Mouse (Mus musculus) cerebellum, adult 11 months (tissue): ENCODE measurements around the gene Zfr2.

Experiments
- DNase-seq: peaks from one replicate; pipeline ENCODE4 v3.0.0; 2022

Gene Zfr2

DNA sequence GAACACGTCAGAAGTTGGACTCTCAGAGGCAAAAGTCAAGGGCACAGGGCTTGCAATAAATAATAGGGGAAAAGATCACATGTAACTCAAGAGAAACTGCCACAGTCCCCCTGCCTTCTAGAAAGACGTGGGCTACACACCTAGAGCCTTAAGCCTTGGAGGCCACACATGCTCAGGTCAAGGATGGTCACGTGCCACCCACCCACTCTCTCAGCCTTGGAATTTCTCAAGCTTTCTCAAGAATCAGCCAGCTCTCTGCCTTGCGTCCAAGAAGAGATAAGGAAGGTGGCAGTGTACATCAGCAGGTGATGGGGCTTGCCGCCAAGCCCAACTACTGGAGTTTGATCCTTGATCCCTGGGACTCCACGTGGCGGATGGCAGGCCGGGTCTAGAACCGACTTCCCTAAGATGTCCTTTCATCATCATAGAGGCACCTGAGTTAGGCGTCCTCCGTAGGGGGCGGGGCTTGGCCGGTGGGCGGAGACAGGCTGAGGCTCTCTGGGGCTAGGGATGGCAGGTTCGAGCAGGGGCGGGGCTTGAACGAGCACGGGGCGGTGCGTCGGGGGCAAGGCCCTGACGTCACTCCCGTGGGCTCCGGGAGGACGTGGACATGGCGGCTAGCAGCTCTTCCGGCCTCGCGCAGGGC, at the start of gene Zfr2:
Zfr2 (plus strand) TSS at position 576 of the 646 bp plus-strand sequence.
- peak; percentile 96 for DNase-seq

DNA sequence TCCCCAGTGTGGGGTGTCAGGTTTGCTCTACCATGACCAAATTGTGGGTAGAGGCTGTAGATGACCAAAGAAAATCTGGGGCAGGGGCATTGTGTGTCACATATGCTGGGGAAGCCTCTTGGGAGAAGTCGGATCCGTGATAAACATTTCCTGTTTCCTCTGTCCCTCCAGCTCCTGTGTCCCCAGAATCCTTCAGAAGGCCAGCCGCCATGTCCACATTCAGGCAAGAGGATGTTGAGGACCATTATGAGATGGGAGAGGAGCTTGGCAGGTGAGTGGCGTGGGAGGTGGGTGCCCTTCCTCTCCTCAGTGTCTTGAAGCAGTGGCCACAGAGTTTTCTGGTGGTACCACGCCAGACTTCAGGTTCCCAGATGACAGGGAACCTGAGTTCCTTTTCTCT, 49.1 kb upstream of the Zfr2 start, which contains the start of gene 4930442H23Rik:
4930442H23Rik (minus strand) TSS at position 45 of the 400 bp plus-strand sequence.
- DNase-seq: no peak

DNA sequence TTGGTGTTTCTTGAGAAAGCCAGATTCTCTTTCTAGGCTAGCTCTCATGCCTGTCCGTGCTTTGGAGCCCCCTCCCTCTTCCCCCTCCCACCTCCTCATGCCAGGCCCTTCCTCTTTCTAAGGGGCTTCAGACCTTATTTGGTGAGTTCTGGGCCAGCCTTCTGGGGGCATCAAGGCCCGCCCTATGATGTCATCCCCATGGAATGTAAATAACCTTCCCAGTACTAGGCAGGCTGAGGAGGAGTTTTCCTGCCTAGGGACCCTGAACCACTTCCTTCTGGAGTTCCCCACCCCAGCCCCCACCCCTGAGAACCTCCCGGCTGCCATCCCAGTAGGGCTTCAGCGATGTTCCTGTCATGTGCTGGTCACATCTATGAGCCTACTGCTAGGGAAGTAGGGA, 48.2 kb upstream of the Zfr2 start:
- DNase-seq: no peak

DNA sequence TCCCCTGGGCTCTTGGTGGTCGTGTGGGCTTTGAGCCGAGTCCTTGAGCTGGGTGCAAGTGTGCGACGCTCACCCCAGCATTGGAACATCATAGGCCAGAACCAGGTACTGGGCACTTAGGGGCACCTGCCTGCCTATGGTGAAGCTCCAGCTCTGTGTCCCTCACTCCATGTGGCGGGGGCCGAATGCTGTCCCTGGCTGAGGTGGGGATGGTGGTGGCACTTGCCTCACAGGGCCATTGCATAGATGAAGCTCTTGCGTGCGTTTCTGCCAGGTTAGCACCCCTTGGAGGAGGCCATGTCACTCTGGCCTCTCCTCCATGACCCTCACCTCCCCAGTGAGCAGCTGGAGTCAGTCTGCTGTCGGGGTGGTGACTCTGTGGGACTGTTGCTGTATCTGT, 45.8 kb upstream of the Zfr2 start:
- DNase-seq: no peak

DNA sequence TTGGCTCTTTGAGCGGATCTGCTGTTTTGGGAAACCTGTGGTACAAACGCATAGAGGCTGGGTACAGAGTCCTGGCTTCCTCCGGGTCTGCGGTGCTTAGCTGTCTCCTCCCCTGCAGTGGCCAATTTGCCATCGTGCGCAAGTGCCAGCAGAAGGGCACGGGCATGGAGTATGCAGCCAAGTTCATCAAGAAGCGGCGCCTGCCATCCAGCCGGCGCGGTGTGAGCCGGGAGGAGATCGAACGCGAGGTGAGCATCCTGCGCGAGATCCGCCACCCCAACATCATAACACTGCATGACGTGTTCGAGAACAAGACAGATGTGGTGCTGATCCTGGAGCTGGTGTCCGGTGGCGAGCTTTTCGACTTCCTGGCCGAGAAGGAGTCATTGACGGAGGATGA, 43.1 kb upstream of the Zfr2 start:
- DNase-seq: no peak

DNA sequence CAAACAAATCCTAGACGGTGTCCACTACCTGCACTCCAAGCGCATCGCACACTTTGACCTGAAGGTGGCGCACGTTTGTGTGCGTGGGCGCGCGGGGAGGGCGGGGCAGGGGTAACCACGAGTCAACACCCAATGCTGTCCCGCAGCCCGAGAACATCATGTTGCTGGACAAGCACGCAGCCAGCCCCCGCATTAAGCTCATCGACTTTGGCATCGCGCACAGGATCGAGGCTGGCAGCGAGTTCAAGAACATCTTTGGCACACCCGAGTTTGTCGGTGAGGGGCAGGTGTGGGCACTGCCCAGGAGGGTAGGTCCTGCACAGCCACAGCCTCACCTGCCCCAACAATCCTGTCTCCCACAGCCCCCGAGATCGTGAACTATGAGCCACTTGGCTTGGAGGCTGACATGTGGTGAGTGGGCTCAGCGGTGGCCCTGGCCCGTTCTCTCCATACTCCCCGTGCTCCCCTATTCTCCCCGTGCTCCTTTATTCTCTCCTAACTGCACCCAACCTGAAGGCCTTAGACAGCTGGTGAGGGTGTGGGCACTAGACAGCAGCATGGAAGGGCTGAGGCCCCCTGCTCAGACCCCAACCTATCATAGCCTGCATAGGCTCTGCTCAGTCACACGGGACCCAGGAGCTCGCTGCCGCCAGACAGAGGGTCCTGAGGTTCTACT, 42.6 kb upstream of the Zfr2 start:
- DNase-seq: no peak

DNA sequence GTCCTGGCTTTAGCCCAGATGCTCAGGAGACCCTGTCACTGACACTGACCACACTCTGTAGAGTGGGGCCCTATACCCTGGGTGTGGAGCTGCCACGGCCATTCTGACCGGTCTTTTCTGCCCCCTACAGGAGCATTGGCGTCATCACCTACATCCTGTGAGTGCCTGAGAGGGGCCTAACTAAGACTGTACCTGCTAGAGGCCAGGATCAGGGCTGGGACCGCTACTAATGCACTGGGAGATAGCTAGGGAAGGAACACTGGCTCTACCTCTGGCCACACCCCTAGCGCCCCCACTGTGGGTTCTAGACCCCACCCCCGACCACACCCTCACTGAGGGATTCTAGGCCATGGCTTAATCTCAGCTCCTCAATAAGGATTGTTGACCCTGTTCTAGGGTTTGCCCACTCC, 42.0 kb upstream of the Zfr2 start:
- no peak for DNase-seq

DNA sequence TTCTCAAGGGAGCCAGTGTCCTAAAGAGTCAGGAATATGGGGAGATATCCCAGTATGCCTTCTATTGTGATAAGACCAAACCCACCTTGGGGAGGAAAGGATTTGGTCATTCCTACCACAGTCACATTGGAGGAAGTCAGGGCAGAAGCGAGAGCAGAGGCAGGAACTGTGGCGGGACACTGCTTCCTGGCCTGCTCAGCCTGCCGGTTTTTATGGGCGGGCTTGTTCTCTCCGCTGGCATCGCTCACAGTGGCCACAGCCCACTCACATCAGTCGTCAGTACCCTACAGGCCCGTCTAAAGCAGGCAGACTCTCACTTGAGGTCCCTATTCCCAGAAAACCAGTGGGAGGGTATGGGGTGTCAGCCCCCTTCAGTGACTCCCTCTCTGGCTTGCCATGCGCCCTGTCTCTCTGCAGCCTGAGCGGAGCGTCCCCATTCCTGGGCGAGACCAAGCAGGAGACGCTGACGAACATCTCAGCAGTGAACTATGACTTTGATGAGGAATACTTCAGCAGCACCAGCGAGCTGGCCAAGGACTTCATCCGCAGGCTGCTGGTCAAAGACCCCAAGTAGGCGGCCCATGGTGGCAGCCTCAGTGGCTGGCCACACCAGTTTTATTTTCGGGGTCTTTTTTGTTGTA, 41.5 kb upstream of the Zfr2 start:
- DNase-seq: peak; percentile 38

DNA sequence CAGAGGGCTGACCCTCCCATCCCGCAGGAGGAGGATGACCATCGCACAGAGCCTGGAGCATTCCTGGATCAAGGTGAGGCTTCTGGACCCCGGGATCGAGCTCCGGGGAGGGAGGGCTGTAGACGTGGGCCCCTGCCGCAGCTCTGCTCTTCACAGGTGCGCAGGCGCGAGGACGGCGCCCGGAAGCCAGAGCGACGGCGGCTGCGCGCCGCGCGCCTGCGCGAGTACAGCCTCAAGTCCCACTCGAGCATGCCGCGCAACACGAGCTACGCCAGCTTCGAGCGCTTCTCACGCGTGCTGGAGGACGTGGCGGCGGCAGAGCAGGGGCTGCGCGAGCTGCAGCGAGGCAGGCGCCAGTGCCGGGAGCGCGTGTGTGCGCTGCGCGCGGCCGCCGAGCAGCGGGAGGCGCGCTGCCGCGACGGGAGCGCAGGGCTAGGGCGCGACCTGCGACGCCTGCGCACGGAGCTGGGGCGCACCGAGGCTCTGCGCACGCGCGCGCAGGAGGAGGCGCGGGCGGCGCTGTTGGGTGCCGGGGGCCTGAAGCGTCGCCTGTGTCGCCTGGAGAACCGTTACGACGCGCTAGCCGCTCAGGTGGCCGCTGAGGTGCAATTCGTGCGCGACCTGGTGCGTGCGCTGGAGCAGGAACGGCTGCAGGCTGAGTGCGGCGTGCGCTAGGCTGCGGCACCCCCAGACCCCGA, 40.5 kb upstream of the Zfr2 start:
- peak; percentile 88 for DNase-seq

DNA sequence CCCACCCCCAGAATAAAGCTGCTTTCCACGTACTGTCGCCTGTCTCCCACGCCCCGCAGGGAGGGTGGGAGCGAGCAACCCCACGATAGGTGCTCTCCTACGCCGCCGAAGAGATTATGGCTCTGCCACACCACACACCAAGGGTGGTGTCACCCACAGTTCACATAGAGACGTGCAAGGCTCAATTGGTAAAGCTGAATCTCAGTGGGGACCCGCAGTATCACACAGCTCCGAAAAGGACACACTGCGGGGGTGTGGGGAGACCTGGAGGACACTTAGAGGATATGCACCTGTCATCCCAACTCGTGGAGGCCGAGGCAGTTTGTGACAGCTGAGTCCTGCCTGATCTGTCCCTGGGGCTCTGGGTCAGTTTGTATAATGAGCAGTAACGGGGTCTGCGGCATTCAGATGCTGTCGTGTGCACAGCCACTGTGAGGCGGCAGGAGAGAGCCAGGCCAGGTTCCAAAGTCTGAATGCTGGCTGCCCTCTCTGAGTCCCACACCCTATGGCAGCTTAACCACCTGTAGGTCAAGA, 39.9 kb upstream of the Zfr2 start:
- no peak for DNase-seq

DNA sequence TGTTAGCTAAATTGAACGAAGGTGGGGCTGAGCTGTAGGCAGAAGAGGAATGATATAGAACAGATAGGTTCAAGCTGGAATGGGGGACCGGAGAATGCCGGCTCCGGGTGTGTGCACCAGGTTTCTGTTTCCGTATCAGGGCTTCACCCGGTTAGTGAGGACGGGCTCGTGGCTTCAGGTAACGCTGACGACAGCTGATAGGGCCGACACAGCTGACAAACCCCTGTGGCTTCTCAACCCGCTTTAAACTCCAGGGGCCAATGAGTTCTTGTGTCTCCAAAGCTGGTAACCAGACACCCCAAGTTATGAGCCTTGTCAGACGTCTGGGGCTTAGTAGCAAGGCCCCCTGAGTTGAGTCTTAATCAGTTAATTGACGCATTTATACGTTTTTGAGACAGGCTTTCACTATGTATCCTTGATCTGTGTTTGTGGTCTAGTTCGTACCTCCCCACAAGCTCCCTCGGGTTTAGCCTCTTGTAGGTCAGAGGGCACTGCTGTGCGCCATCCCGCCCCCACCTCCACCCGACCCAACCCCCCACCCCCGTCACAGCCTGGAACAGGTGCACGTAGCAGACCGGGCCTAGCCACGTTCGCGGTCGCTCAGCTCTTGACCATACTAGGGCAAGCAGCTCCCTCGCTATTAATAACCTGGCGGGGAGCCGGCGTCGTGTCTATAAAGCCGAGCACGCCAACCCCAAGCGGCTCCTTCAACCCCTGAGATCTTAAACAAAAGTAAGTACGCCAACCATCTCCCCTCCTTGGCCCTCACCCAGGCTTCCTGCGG, 38.8 kb upstream of the Zfr2 start:
- no peak for DNase-seq

DNA sequence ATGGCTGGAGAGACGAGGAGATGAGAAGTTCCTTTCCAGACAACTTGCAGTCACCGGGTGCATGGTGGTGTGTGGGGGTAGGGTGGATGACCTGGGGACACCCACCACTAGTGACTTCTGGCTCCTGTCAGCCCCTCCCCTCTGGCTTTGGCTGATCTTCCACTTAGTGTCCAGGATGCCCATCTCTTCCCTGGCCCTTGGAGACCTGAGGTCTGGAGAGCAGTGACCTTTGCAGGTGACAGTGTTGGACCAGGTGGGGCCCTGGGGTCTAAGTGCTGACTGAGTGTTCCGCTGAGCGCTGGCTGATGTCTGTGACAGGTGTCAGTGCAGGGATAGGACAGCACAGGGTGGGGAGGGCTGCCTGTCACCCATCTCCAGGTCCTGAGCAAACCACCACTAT, 37.7 kb upstream of the Zfr2 start:
- no peak for DNase-seq

DNA sequence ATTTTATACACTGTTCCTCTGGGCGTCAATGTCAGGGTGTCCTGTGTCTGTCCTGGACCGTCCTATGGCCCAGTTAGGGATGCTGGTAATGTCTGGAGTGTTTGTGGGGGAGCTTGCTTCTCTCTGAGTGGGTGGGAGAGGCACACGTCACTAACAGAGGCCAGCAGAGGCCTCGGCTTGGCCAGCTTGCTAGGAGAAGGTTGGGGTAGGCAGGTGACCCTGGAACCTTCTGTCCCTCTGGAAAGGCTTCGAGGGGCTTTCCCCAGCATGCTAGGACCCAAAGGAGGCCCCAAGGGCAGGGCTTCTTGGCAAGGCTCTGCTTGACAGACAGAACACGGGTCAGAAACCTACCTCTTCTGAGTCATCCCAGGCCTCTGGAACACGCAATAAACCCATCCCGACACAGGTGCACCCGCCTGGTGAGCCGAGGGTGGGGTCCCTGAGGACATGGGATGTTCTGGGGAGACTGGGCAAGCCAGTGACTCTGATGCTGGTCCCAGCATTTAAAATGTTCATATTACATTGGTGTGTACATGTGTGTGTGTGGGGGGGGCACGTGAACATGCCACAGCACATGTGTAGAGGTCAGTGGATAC, 36.4 kb upstream of the Zfr2 start:
- no peak for DNase-seq

DNA sequence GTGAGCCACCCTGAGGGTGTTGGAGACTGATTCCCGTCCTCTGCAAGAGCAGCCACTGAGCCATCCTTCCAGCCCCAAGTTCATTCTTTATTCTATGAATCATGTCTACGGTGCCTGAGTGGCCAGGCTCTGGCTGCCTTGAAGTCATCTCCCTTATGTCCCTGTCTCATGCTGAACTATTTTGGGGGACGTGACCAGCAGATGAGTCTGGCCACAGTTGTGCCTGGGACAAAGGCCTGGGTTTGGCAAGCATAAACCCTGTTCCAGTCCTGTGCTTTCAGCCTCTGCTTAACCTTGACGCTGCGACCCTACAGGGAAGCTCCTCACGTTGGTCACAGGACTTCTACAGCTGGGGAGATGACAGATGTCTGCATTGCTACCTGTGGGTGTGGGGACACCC, 35.6 kb upstream of the Zfr2 start:
- DNase-seq: no peak

DNA sequence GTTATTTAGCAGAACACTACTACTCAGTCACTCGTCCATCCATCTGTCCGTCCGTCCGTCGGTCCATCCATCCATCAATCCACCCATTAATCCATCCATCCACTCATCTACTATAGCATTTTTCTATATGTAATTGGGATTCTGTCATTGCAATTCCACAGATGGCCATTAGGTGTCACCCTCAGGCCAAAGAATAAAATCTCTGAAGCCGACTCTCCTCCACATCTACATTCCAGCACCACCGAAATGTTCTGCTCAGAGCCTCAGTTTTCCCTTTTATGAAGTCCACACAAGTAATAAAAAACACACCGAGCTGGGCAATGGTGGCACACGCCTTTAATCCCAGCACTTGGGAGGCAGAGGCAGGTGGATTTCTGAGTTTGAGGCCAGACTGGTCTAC, 34.7 kb upstream of the Zfr2 start:
- DNase-seq: no peak

DNA sequence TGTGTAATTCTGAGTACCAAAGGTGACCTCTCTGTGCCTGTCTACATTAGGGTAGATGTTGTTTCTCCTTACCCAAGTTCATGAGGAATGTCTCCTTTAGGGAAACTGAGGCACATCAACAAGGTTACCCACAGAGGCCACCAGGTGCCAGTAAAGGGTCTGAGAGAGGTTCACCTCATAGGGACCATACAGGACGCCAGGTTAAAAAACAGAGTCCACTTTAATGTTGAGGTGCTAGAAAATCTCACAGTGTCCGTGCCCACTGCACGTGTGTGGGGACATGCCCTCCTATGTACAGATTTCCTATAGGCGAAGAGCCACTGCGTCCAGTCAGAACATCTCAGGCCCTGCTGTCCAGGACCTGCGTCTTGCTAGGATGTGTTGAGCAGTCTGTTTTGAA, 34.0 kb upstream of the Zfr2 start:
- DNase-seq: no peak

DNA sequence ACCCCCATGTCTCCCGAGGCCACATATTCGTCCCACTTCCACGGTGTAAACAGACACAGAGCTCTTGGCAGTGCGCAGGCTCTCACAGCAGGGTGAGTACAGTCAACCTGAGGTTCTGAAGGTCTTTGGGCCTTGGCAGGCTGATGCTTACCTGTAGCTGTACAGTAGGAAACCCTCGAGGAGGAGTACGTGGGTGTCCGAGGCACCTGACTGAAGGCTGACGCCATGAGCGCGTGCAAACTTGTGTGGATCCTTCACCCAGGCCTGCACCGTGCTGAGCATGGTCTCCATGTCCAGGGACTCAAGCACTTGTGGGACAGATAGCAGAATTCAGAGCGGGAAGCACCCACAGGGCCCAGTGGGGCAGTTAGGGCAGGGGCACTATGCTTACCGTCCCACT, 32.8 kb upstream of the Zfr2 start:
- no peak for DNase-seq

DNA sequence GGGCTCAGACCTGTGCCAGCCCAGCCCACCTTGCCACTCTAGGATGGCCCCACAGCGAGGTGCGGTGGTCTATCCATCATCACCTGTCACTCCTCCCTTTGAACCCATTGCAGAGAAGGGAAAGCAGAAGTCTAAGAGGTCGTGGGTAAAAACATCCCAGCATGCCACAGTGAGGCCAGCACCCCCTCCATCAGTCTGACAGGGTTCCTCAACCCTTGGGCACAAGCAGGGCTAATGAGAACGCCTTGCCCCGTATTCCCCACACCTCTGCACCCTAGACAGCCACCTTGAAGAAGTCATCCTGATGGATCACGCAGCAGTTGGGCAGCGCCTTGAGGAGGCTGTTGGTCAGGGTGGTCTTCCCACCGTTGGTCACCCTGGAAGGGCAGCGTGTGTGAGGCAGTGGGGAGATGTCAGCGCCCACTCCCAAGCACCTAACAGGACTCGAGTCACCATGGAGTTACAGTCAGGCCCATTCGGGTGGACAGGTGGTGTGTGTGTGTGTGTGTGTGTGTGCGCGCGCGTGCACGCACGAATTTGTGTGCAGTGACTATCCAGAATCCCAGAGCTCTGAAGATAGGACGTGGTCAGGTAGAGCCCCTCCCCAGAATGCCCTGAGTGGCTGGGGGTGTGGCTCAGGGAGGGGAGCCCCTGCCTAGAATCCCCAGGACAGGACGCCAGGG, 32.2 kb upstream of the Zfr2 start:
- DNase-seq: no peak

DNA sequence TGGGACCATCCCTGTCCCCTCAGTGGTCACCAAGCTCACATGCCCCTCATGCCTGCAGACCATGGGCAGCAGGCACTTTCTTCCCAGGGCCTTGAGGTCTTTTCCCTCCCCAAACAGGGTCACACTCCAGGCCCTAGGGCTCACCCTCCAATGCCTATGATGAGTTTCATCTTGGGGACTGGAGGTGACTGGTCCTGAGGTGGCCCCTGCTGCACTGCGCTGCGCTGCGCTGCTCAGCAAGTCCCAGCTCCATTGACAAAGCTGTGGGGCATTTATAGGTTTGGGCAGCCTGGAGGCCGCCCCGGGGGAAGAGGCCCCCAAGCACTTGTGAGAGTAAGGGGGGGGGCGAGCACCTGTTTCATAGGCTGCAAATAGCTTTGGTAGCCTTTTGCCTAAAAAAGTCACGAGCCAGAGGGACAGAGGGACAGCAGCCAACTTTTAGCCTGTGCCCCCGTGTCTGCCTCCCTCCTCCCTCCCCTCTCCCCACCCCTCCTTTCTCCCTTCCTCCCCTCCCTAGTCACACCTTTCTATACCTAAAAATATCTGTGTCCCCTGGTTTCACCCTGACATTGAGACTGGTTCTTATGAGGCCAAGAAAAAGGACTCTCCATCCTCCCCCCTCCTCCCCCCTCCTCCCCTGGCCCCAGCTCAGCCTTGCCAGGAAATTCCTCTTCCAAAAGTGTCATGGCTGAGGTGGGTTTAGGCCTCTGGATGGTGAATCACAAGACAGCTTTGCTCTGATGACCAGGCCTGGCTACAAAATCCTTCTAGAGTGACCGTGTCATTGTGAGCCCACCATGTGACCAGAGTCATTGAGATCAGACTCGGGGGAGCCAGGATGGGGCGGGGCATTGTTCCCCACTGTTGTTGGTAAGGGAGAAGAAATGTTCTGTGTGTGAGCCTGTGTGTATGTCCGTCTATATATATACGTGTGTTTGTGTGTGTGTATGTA, 30.9 kb upstream of the Zfr2 start, which contains the start of gene Nmrk2:
Nmrk2 (minus strand) TSS at position 245 of the 952 bp plus-strand sequence.
- DNase-seq: no peak
